Mouse (Mus musculus) hindbrain, embryonic 11.5 days (tissue): ENCODE measurements at regions not wholly inside any gene's neighbourhood (a gene's known extent, or its start where the extent isn't known, plus 50 kb on each side); places are given as distances from the start of the nearest gene placed in this dataset.

Experiments used
- ATAC-seq: fragments of 200-750 bp; cut with Nextera tagmentation; 2 replicates; pipeline ENCODE4 v1.8.0; 2017; ENCODE audit warnings: mild to moderate bottlenecking, moderate TSS enrichment, moderate library complexity; ENCODE audit not compliant: low FRiP score
- DNase-seq: peaks from one replicate; pipeline ENCODE4 v3.0.0-alpha.2; 2015; ENCODE audit warnings: low spot score
- H3K27ac ChIP-seq: fragments of 300-500 bp; sonication (generic); 2 replicates; pipeline ENCODE4 v1.5.1; 2014; ENCODE audit warnings: mild to moderate bottlenecking, low read depth, low read length
- H3K27me3 ChIP-seq: fragments of 300-500 bp; sonication (generic); 2 replicates; pipeline ENCODE4 v1.6.1; 2014; ENCODE audit warnings: mild to moderate bottlenecking, low read length, moderate library complexity, mixed read lengths; ENCODE audit not compliant: control insufficient read depth, insufficient read depth
- H3K36me3 ChIP-seq: fragments of 300-500 bp; sonication (generic); 2 replicates; pipeline ENCODE4 v1.6.1; 2014; ENCODE audit warnings: mild to moderate bottlenecking, low read length, moderate library complexity, mixed read lengths; ENCODE audit not compliant: control insufficient read depth, insufficient read depth
- H3K4me1 ChIP-seq: fragments of 300-500 bp; sonication (generic); replicated peaks from 2 replicates; pipeline ENCODE4 v1.6.1; 2014; ENCODE audit warnings: low read length, mixed read lengths; ENCODE audit not compliant: control insufficient read depth, insufficient read depth
- H3K4me2 ChIP-seq: fragments of 300-500 bp; sonication (generic); replicated peaks from 2 replicates; pipeline ENCODE4 v1.6.1; 2014; ENCODE audit warnings: mild to moderate bottlenecking, low read depth, low read length
- H3K4me3 ChIP-seq: fragments of 300-500 bp; sonication (generic); 2 replicates; pipeline ENCODE4 v1.5.1; 2014; ENCODE audit warnings: low read depth, low read length
- H3K9ac ChIP-seq: fragments of 300-500 bp; sonication (generic); 2 replicates; pipeline ENCODE4 v1.6.1; 2014; ENCODE audit warnings: low read depth, low read length
- H3K9me3 ChIP-seq: fragments of 300-500 bp; sonication (generic); 2 replicates; pipeline ENCODE4 v1.6.1; 2016; ENCODE audit warnings: low read length; ENCODE audit not compliant: control insufficient read depth
- WGBS: fragments of 180-500 bp; shearing (Covaris S2); extraction: QIAGEN DNeasy Blood & Tissue Kit; methylation state at CpG from one replicate; pipeline ENCODE4 v1.1.7; 2014; 5-methylcytosine and 5-hydroxymethylcytosine counted together

DNA sequence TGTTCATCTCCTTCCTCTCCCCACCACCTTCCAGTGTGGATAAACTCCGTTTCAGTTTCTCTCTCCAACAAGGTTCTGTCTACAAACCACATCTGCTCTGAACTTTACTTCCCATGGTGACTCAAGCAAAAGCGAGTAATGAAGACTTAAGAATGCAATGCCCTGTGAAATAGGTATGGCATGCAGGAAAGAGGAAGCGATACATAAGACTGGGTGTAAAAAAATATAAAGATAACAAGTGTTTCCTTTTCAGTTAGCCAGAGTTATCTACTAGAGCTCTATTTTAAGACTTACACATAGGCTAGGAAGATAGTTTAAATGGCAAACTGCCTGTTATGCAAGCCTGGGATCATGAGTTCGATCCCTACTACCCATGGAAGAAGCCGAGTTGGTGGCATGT lies 65.3 kb upstream of the Gls start:
- H3K27me3 ChIP-seq = no peaks in the 10 kb centered on the region
- DNase-seq = no peak
- no peaks in the 10 kb centered on the region for H3K36me3 ChIP-seq
- H3K27ac ChIP-seq = no peak overlapping the region
- no peak for ATAC-seq
- H3K4me3 ChIP-seq = no peak overlapping the region
- WGBS = 88% methylated on average over 5 of the region's 5 CpGs
- no peak overlapping the region for H3K9ac ChIP-seq
- H3K9me3 ChIP-seq = no peaks in the 10 kb centered on the region
- no peaks in the 10 kb centered on the region for H3K4me1 ChIP-seq
- no peak overlapping the region for H3K4me2 ChIP-seq

DNA sequence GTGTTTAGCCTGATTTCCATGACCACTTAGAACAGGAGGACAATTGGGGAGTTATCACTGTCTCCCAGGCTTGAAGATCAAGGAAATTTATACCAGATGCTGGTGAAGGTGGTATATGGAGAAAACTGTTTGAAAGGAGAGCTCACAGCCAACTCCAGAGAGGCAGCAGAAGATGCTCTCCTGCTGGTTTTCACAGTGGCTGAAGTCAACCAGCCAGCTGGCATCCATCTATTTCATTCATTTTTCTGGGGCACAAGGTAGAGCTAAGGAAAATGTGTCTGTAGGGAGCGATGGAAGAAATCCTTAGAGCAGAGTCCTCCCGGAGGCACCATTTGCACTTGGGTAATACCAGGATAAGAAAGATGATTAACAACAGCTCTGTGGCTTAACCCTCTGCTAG lies 63.1 kb upstream of the Gls start:
- Histone ChIP-seq H3K9ac (no peak overlapping the region), H3K27me3 (no peaks in the 10 kb centered on the region), H3K36me3 (no peaks in the 10 kb centered on the region), H3K4me1 (no peaks in the 10 kb centered on the region), H3K4me3 (no peak overlapping the region), H3K9me3 (no peaks in the 10 kb centered on the region), H3K4me2 (no peak overlapping the region), H3K27ac (no peak overlapping the region)
- no peak for ATAC-seq
- no peak for DNase-seq
- 70% methylated on average over 2 of the region's 2 CpGs for WGBS

DNA sequence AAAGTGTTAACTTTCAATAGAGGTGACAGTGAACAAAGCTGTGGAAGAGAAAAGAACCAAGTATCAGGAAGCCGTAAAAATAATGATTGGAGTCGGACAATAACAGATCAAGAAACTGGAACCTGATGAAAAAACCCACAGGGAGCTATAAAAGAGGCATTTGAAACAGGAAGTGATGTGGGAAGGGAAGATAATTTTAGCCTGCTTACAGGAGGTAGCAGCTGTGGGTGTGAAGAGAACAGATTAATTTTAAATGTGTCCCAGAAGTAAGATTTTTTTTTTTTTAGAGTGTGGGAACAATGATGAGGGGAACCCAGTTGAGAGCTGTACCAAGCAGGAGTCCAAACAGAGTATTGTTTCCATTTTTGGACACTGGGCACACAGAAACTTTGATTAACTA lies 61.5 kb upstream of the Gls start:
- no peaks in the 10 kb centered on the region for H3K36me3 ChIP-seq
- H3K27me3 ChIP-seq = no peaks in the 10 kb centered on the region
- 87% methylated on average over 2 of the region's 2 CpGs for WGBS
- ATAC-seq (no peak), DNase-seq (no peak)
- H3K9me3 ChIP-seq = no peaks in the 10 kb centered on the region
- no peaks in the 10 kb centered on the region for H3K4me1 ChIP-seq
- no peak overlapping the region for H3K4me2 ChIP-seq
- no peak overlapping the region for H3K27ac ChIP-seq
- H3K4me3 ChIP-seq = no peak overlapping the region
- H3K9ac ChIP-seq = no peak overlapping the region

DNA sequence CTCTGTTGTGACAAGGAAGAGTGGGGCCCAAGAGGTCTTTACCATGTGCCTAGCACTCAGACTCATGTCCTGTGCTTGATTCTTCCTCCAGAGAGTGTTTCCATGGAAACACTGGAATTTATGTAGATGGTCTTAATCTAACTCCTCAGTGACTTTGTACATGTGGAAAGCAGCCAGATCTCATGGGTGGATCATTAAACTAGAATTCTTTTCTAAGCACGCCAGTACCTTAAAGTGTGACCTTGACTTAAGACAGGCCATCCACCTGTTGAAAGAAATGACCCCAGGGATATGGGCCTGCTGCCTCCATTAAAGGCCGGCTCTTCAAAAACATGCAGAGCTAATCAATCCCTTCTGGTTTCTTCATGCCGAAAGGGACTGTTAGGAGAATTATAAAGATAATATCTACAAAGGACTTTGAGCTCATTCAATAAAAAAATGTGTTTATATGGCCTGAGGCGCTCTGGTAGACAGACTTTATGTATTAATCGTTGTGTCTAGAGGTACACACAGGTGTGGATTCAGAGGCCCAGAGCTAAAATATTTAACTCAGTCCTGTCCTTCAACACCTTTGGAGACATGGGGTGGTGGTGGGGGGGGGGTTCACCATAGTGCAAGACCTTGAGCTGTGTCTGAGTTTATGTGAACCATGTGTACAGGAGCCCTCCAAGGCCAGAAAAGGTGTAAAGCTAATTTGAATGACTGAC lies 60.5 kb upstream of the Gls start:
- DNase-seq = no peak
- Histone ChIP-seq H3K4me2 (no peak overlapping the region), H3K36me3 (no peaks in the 10 kb centered on the region), H3K9me3 (no peaks in the 10 kb centered on the region), H3K4me3 (no peak overlapping the region), H3K4me1 (no peaks in the 10 kb centered on the region), H3K27me3 (no peaks in the 10 kb centered on the region), H3K27ac (no peak overlapping the region), H3K9ac (no peak overlapping the region)
- ATAC-seq = no peak
- 79% methylated on average over 5 of the region's 5 CpGs for WGBS
